Mouse (Mus musculus): ENCODE results near the gene Cpt2.

The Cpt2 gene

DNA sequence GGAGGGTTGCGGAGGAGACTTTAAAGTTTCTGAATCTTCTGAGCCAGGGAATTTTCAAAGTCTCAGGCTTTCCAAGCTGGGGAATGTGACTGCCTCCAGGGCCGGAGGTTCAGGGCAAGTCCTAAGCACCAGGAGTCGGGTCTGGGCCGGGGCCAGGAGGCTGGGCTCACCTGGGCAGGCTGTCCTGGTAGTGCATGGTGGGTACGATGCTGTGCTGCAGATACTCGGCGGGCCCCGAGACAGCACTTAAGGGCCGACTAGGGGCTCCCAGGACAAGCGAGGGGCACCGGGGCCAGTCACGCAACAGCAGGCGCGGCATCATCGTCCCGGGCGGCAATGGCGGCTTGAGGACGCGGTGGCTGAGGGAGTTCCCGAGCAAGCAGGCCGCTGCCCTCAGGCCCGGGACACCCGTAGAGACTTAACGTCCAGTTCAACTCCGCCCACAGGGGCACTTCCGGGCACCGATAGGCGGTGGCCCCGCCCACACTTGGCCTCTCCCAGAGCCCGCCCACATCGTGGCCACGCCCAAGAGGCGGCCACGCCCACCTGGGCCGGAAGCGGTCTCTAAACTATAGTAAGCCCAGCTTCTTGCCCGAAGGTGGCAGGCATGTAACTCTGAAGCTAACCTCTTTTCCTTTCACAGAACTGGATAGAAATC, at the start of gene Cpt2:
Gene Cpt2 (minus strand): TSS at position 466 of the 658 bp plus-strand sequence.
- DNase-seq (ENCODE audit: low spot score in 2 of 2), result peak; percentile 95 to 96

GRCm38 (mm10) chr4:107971162-107971561, 47.8 kb upstream of the Cpt2 start:
- DNase-seq (ENCODE audit: low spot score in 2 of 2), result no peak

DNA sequence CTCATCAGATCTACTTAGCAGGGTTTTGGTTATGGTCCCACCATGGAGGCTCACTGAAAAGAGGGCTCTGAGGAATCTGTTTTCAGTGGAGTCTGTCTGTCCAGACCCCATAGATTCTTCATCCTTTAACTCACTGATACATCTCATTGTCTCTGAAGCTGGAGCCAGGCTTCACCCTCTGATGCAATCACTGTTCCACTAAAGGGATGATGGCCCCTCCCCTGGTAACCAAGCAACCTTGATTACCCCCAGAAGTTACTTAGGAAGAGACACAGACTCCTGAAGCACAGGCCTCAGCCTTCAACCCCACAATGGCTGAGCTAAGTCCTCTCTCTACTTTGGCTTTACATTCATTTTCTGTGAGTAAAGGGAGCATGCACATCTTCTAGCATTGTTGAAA, 46.4 kb upstream of the Cpt2 start:
- no peak for DNase-seq (ENCODE audit: low spot score in 2 of 2)

GRCm38 (mm10) chr4:107967966-107968682, 44.7 kb upstream of the Cpt2 start, which contains the start of gene Slc1a7:
TSS of gene Slc1a7 (plus strand) at chr4:107968332.
- DNase-seq (ENCODE audit: low spot score in 2 of 2), result no peak

GRCm38 (mm10) chr4:107966416-107967109, 43.2 kb upstream of the Cpt2 start:
- DNase-seq (ENCODE audit: low spot score in 2 of 2), result no peak

DNA sequence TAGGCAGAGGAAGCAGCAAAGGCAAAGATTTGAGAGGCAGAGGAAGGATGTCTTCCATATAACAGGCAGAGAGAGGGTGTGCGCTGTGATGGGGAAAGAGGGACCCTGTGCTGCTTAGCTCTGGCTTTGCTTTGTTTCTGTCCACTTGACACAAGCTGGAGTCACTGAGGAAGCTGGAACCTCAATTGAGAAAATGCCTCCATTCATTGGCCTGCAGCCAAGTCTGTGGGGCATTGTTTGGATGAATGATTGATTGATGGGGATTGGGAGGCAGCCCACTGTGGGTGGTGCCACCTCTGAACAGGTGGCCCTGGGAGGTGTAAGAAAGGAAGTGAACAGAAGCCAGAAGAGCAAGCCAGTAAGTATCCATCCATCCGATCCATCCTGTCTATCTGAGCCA, 39.4 kb upstream of the Cpt2 start:
- DNase-seq (ENCODE audit: low spot score in 2 of 2), result no peak

DNA sequence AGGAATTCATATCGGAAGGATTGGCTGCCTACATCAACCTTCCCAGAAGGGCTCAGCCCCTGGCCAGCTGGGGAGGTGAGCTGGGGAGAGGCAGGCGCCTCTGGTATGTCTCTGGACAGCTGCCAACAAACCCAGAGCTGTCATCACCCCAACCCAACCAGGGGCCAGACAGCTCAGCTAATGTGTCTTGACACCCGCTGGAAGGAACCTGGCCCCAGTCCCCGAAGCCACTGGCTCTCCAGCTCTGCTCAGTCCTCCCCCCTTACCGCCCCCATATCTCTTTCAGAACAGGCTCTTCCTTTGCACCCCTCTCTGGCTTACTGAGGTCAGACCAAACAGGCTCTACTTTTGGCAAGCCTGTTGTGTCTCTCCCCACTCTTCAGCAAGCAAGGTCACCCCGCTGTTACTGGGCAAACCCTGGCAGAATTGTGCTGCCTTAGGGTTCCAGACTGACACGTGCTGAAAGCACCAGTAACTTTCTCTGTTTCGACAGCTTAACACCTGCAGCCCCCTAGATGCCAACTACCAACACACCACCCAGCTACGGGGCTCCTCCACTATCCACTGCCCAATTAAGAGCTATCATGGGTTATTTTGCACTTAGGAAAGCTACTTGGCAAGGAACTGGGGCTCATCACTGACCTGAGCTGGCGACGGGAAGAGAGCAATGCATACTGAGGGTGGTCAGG, 38.8 kb upstream of the Cpt2 start:
- DNase-seq (ENCODE audit: low spot score in 2 of 2), result peak; percentile 59 to 68

GRCm38 (mm10) chr4:107958487-107958886, 35.1 kb upstream of the Cpt2 start:
- DNase-seq (ENCODE audit: low spot score in 2 of 2), result no peak

- no peak for DNase-seq (ENCODE audit: low spot score in 2 of 2)
Measured at GRCm38 (mm10) chr4:107955691-107956090, 32.3 kb upstream of the Cpt2 start.

- DNase-seq (ENCODE audit: low spot score in 2 of 2), result no peak
Measured at GRCm38 (mm10) chr4:107952845-107953244, 29.4 kb upstream of the Cpt2 start.

GRCm38 (mm10) chr4:107949918-107950317, 26.5 kb upstream of the Cpt2 start:
- no peak for DNase-seq (ENCODE audit: low spot score in 2 of 2)

DNA sequence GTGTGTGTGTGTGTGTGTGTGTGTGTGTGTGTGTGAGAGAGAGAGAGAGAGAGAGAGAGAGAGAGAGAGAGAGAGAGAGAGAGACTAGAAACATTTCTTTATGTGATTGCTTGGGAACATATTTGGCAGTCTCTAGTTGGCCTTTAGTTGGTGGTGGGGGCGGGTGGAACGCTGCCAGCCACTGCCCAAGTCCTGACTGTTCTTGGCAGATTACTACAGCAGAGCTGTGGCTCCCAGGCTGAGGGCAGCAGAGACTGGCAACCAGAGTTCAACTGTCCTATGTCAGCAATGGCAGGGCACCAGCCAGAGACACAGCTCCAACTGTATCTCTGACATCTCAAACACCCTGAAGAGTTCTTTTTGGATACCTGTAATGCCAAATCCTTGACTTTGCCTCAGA, 20.7 kb upstream of the Cpt2 start:
- no peak for DNase-seq (ENCODE audit: low spot score in 2 of 2)

DNA sequence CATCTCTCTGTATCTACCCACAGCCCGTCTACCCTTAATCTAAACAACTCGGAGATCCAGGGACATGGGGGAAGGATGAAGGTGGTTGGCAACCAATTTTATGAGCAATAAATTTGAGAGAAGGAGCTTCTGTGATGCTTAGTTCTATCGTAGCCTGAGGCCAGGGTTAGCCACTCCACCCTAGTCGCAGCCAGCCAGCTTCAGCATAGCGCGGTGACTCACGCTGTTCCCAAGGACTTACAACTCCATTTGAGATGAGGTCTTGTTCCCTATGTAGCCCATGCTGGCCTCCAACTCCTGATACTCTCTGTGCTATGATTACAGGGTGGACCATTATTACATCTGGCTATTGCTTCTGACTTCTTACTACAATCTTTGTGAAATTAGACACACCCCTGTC, 19.3 kb upstream of the Cpt2 start:
- DNase-seq (ENCODE audit: low spot score in 2 of 2), result peak in 1 of 2 experiments; percentile 57

GRCm38 (mm10) chr4:107938124-107938523, 14.7 kb upstream of the Cpt2 start:
- DNase-seq (ENCODE audit: low spot score in 2 of 2), result no peak

GRCm38 (mm10) chr4:107937338-107937737, 13.9 kb upstream of the Cpt2 start:
- DNase-seq (ENCODE audit: low spot score in 2 of 2), result peak; percentile 68 to 84

GRCm38 (mm10) chr4:107935254-107935653, 11.8 kb upstream of the Cpt2 start:
- no peak for DNase-seq (ENCODE audit: low spot score in 2 of 2)

DNA sequence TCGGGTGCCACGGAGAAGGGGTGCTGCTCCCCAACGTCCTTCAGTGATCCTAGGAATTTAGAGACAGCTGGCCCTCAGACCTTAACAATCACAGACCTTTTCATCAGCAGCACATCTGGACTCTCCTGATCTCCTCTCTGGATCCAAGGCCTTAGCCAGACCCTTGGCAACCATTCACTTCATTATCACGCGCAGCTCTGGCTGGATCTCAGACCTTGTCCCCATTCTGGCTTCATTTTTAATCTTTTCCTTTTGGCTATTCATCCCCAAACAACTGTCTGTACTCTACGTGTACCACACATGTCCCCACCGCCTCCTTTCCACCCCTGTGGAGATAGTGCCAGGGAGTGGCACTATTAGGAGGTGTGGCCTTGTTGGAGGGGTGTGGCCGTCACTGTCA, 9.8 kb upstream of the Cpt2 start:
- no peak for DNase-seq (ENCODE audit: low spot score in 2 of 2)

DNA sequence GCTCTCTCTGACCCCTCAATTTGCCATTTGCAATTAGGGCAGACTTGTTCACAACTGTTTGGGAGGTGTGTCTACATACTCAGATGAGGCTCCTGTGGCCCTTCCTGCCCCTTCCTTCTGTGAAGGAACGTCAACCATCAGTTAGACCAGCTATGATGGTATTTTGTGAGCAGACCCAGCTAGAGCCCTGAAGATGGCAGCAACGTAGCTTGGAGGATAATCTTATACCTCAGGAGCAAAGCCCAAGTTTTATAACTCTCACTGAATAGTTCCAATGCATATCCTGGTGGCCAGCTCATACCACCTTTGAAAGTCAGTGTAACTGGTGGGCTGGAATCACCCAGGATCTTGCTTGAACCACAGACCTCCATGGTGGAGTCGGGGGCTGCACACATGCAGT, 8.0 kb upstream of the Cpt2 start:
- DNase-seq (ENCODE audit: low spot score in 2 of 2), result no peak

GRCm38 (mm10) chr4:107928726-107929125, 5.3 kb upstream of the Cpt2 start:
- DNase-seq (ENCODE audit: low spot score in 2 of 2), result no peak

DNA sequence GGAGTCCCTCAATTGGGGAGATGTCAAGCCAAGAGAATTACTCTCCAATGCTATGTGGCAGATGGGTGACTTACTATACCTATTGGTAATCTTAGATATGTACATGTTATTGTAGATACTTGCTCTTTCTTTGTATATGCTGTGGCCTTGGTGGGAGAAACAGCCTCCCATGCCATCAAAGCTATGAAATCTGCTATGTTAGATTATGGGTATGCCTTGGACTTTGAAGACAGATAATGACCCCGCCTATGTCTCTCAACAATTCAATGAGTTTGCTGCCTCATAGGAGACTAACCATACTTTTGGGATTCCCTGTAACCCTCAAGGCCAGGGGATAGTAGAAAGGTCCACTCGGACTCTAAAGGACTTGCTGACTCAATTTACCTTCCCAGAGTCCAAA, 4.9 kb upstream of the Cpt2 start:
- DNase-seq (ENCODE audit: low spot score in 2 of 2), result no peak

DNA sequence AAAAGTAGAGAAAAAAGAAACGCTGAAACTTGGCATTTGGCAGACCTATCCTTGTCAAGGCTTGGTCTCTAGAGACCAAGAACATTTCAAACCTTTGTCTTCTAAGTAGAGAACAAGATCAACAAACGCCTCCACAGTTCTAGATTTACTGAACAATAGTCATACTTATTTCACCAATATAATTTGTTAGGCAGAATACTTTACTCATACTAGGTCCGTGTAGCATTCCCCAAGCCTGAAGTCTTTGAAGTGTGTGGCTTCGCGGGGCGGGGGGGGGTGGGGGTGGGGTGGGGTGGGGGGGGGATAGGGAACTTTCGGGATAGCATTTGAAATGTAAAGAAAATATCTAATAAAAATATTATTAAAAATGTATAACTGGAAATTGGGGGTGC, 389 bp upstream of the Cpt2 start:
- DNase-seq (ENCODE audit: low spot score in 2 of 2), result no peak

DNA sequence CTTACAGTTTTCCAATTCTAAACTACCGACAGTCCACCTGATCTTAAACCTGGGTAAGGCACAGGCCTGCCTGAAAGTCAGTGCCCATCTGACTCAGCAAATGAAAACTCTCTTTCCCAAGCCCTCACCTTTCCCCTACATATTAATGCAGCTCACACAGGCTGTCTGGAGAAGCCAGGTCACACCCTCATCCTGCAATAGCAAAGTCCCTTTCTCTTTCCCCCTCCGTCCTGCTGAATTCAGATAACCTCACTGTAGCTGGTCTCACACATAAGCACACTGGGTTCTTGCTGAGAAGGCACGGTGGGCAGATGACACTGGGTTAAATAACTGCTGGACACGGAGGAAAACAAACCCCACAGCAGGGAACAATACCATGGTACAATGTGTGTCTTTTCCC, 1.5 kb downstream of the Cpt2 start:
- no peak for DNase-seq (ENCODE audit: low spot score in 2 of 2)

Measured in urinary bladder, postnatal 4 days (tissue).